Mouse (Mus musculus) stomach, embryonic 16.5 days (tissue): Measurements from ENCODE around the gene Rfx6. TPM values are rescaled to one million over a fixed set of nuclear protein-coding genes. Genes with fewer than 3 reads are reported as not detected.

Source experiments
- ATAC-seq: fragments of 200-750 bp; cut with Nextera tagmentation; 2 replicates; pipeline ENCODE4 v1.8.0; 2017; ENCODE audit warnings: moderate number of reproducible peaks, moderate TSS enrichment; ENCODE audit not compliant: insufficient read depth, low FRiP score
- H3K27ac ChIP-seq: fragments of 300-500 bp; sonication (generic); 2 replicates; pipeline ENCODE4 v1.5.1; 2014; ENCODE audit warnings: low read length
- H3K27me3 ChIP-seq: fragments of 300-500 bp; sonication (generic); 2 replicates; pipeline ENCODE4 v1.6.1; 2014; ENCODE audit warnings: low read length, control low read depth, mixed read lengths; ENCODE audit not compliant: control insufficient read depth, insufficient read depth
- H3K36me3 ChIP-seq: fragments of 300-500 bp; sonication (generic); 2 replicates; pipeline ENCODE4 v1.6.1; 2014; ENCODE audit warnings: low read length; ENCODE audit not compliant: control insufficient read depth, insufficient read depth
- H3K4me1 ChIP-seq: fragments of 300-500 bp; sonication (generic); 2 replicates; pipeline ENCODE4 v1.6.1; 2014; ENCODE audit warnings: low read length, control low read depth, mixed read lengths; ENCODE audit not compliant: control insufficient read depth, insufficient read depth
- H3K4me2 ChIP-seq: fragments of 300-500 bp; sonication (generic); 2 replicates; pipeline ENCODE4 v1.6.1; 2014; ENCODE audit warnings: low read depth, low read length, mixed read lengths
- H3K4me3 ChIP-seq: fragments of 300-500 bp; sonication (generic); replicated peaks from 2 replicates; pipeline ENCODE4 v1.5.1; 2014; ENCODE audit warnings: mild to moderate bottlenecking, low read length
- H3K9ac ChIP-seq: fragments of 300-500 bp; sonication (generic); 2 replicates; pipeline ENCODE4 v1.6.1; 2014; ENCODE audit warnings: low read length
- H3K9me3 ChIP-seq: fragments of 300-500 bp; sonication (generic); replicated peaks from 2 replicates; pipeline ENCODE4 v1.6.1; 2016; ENCODE audit warnings: low read length, control low read depth; ENCODE audit not compliant: control insufficient read depth
- WGBS: fragments of 180-500 bp; shearing (Covaris S2); extraction: QIAGEN DNeasy Blood & Tissue Kit; methylation state at CpG from one replicate; pipeline ENCODE4 v1.1.7; 2014; 5-methylcytosine and 5-hydroxymethylcytosine counted together
- polyA plus RNA-seq: library from polyadenylated mRNA; unstranded; fragments of >200 nt; fragmentation: Nextera tagmentation; extraction: Ambion mirVana; gene quantifications from 2 replicates; pipeline ENCODE4 v1.2.1, GENCODE M21; 2015

Gene Rfx6
- polyA plus RNA-seq, 1 experiment from 2014 or later, result 1.3 TPM

GRCm38 (mm10) chr10:51720904-51721303, 43.3 kb downstream of the Rfx6 start:
- Histone ChIP-seq H3K27ac (no peak overlapping the region), H3K9ac (no peak overlapping the region), H3K27me3 (no peaks in the 10 kb centered on the region), H3K4me2 (no peak overlapping the region), H3K4me1 (0 out of 2 replicates have a peak, but pooled peaks cover 3% of the 10 kb centered on the region), H3K9me3 (no peaks in the 10 kb centered on the region), H3K36me3 (no peaks in the 10 kb centered on the region), H3K4me3 (no peak overlapping the region)
- 12% methylated on average over 3 of the region's 3 CpGs for WGBS
- ATAC-seq, result peak; percentile 62; the same call in 1 of the 2 replicates

- no peaks in the 10 kb centered on the region for H3K4me1 ChIP-seq
- no peaks in the 10 kb centered on the region for H3K9me3 ChIP-seq
- H3K27ac ChIP-seq, result no peak overlapping the region
- H3K9ac ChIP-seq, result no peak overlapping the region
- H3K36me3 ChIP-seq, result no peaks in the 10 kb centered on the region
- WGBS, result 83% methylated on average over 5 of the region's 5 CpGs
- no peak overlapping the region for H3K4me2 ChIP-seq
- H3K4me3 ChIP-seq, result no peak overlapping the region
- no peak for ATAC-seq
- no peaks in the 10 kb centered on the region for H3K27me3 ChIP-seq
Observed at GRCm38 (mm10) chr10:51761436-51761835, 83.9 kb downstream of the Rfx6 start.

- Histone ChIP-seq H3K27ac (no peak overlapping the region), H3K4me3 (no peak overlapping the region), H3K9ac (no peak overlapping the region), H3K36me3 (no peaks in the 10 kb centered on the region), H3K4me1 (no peaks in the 10 kb centered on the region), H3K4me2 (no peak overlapping the region), H3K9me3 (no peaks in the 10 kb centered on the region), H3K27me3 (no peaks in the 10 kb centered on the region)
- no peak for ATAC-seq
- 55% methylated on average over 2 of the region's 2 CpGs for WGBS
Observed at GRCm38 (mm10) chr10:51763241-51763640, 85.7 kb downstream of the Rfx6 start.

DNA sequence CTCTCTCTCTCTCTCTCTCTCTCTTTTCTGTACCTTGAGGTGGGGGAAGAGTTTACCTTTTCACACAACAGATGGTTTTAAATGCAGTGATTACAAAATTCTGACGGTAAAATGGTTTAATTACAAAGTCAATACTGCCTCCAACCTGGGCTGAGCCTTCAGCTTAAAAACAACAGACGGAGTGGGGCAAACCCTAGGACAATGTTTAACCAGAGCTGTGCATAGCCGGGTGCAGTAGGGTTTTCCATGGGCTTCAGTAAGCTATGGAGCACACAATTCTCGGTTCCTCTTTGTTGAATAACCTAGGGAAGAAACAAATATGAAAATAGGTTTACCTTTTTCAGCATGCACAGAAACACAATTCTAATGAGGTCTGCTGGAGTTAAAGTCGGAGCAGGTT, 90.9 kb downstream of the Rfx6 start:
- H3K4me3 ChIP-seq, result no peak overlapping the region
- H3K4me1 ChIP-seq, result no peaks in the 10 kb centered on the region
- H3K36me3 ChIP-seq, result no peaks in the 10 kb centered on the region
- ATAC-seq, result peak; percentile 68; the same call in 1 of the 2 replicates
- no peak overlapping the region; the same call in 1 of the 2 replicates for H3K27ac ChIP-seq
- 0 out of 2 replicates have a peak overlapping the region, but pooled peaks have one; percentile 21 for H3K4me2 ChIP-seq
- no peaks in the 10 kb centered on the region for H3K9me3 ChIP-seq
- no peaks in the 10 kb centered on the region for H3K27me3 ChIP-seq
- no peak overlapping the region for H3K9ac ChIP-seq
- WGBS, result 28% methylated on average over 5 of the region's 5 CpGs

GRCm38 (mm10) chr10:51769252-51769651, 91.7 kb downstream of the Rfx6 start:
- H3K9me3 ChIP-seq, result no peaks in the 10 kb centered on the region
- no peak overlapping the region for H3K27ac ChIP-seq
- WGBS, result 17% methylated on average over 7 of the region's 7 CpGs
- no peak overlapping the region for H3K9ac ChIP-seq
- H3K4me1 ChIP-seq, result no peaks in the 10 kb centered on the region
- H3K36me3 ChIP-seq, result no peaks in the 10 kb centered on the region
- H3K4me3 ChIP-seq, result no peak overlapping the region
- no peak overlapping the region for H3K4me2 ChIP-seq
- no peak for ATAC-seq
- no peaks in the 10 kb centered on the region for H3K27me3 ChIP-seq

GRCm38 (mm10) chr10:51779648-51780047, 102.1 kb downstream of the Rfx6 start:
- WGBS, result 67% methylated on average over 2 of the region's 2 CpGs
- no peak overlapping the region for H3K27ac ChIP-seq
- no peak for ATAC-seq
- H3K9ac ChIP-seq, result no peak overlapping the region
- no peak overlapping the region for H3K4me2 ChIP-seq
- no peaks in the 10 kb centered on the region for H3K27me3 ChIP-seq
- no peak overlapping the region for H3K4me3 ChIP-seq
- H3K36me3 ChIP-seq, result no peaks in the 10 kb centered on the region
- H3K4me1 ChIP-seq, result no peaks in the 10 kb centered on the region
- H3K9me3 ChIP-seq, result no peaks in the 10 kb centered on the region

Other genes starting within 250 kb of the Rfx6 start
- gene Gm49339, start 197.1 kb upstream of the Rfx6 start, polyA plus RNA-seq, result 0.92 TPM in 1 of 2 replicates, not detected in the other
- 0.75 and 2.5 TPM in 2 replicates for gene Lilr4b, start 197.1 kb upstream of the Rfx6 start, polyA plus RNA-seq
- gene Lilrb4a, start 186.8 kb upstream of the Rfx6 start, polyA plus RNA-seq, result 5.7 and 7.9 TPM in 2 replicates
- 30.1 and 34.2 TPM in 2 replicates for gene Fam162b, start 87.2 kb upstream of the Rfx6 start, polyA plus RNA-seq
- gene Gprc6a, start 46.3 kb upstream of the Rfx6 start, polyA plus RNA-seq, result 0.06 TPM in 1 of 2 replicates, not detected in the other